Mouse (Mus musculus) liver, embryonic 14.5 days (tissue): ENCODE results near the gene Gm32742. TPM values are rescaled to one million over a fixed set of nuclear protein-coding genes. Genes with fewer than 3 reads are reported as not detected.

Experiments
- ATAC-seq: fragments of 200-750 bp; cut with Nextera tagmentation; 2 replicates; pipeline ENCODE4 v1.8.0; 2017; ENCODE audit warnings: moderate number of reproducible peaks, mild to moderate bottlenecking, moderate library complexity; ENCODE audit not compliant: insufficient read depth
- DNase-seq, 3 experiments: peaks; one replicate each; pipeline ENCODE4 v3.0.0-alpha.2; 2012 to 2013; ENCODE audit warnings: low read depth in 3 of 3, low spot score in 3 of 3
- H3K27ac ChIP-seq: fragments of 300-500 bp; sonication (generic); 2 replicates; pipeline ENCODE4 v1.5.1; 2014; ENCODE audit warnings: moderate library complexity, mild to moderate bottlenecking, control low read depth, inconsistent platforms
- H3K27me3 ChIP-seq: fragments of 300-500 bp; sonication (generic); 2 replicates; pipeline ENCODE4 v1.6.1; 2014; ENCODE audit warnings: mild to moderate bottlenecking, low read length, moderate library complexity; ENCODE audit not compliant: control insufficient read depth, insufficient read depth
- H3K36me3 ChIP-seq: fragments of 300-500 bp; sonication (generic); replicated peaks from 2 replicates; pipeline ENCODE4 v1.6.1; 2014; ENCODE audit warnings: low read depth; ENCODE audit not compliant: control insufficient read depth, insufficient read depth
- H3K4me1 ChIP-seq, 2 experiments: fragments of 200-500 bp in 1 of 2; fragments of 300-500 bp in 1 of 2; sonication (generic) in 1 of 2; replicated peaks; 2 replicates each; pipeline ENCODE4 v1.6.1; 2012 to 2014; ENCODE audit warnings: antibody characterized with exemption in 1 of 2, inconsistent platforms in 1 of 2, low read length in 1 of 2; ENCODE audit not compliant: control insufficient read depth in 2 of 2, insufficient read depth in 2 of 2
- H3K4me2 ChIP-seq: fragments of 300-500 bp; sonication (generic); 2 replicates; pipeline ENCODE4 v1.6.1; 2014; ENCODE audit warnings: low read depth, mild to moderate bottlenecking, control low read depth, moderate library complexity
- H3K4me3 ChIP-seq, 2 experiments: fragments of 200-500 bp in 1 of 2; fragments of 300-500 bp in 1 of 2; sonication (generic) in 1 of 2; 2 replicates each; pipeline ENCODE4 v1.5.1; 2012 to 2014; ENCODE audit warnings: low read depth in 2 of 2, low read length in 2 of 2, mild to moderate bottlenecking in 2 of 2, control low read depth in 1 of 2, inconsistent platforms in 1 of 2, moderate library complexity in 1 of 2; ENCODE audit not compliant: insufficient read depth in 1 of 2
- H3K9ac ChIP-seq: fragments of 300-500 bp; sonication (generic); replicated peaks from 2 replicates; pipeline ENCODE4 v1.6.1; 2014; ENCODE audit warnings: mild to moderate bottlenecking, control low read depth, moderate library complexity
- H3K9me3 ChIP-seq: fragments of 300-500 bp; sonication (generic); 2 replicates; pipeline ENCODE4 v1.6.1; 2016; ENCODE audit warnings: low read length, mixed read lengths; ENCODE audit not compliant: control insufficient read depth
- CTCF ChIP-seq: IDR thresholded peaks from 2 replicates; pipeline ENCODE4 v1.5.1; 2016; ENCODE audit warnings: antibody characterized with exemption, low read depth, control low read depth
- EP300 ChIP-seq: IDR thresholded peaks from 2 replicates; pipeline ENCODE4 v1.6.1; 2016; ENCODE audit warnings: antibody characterized with exemption, low read depth
- WGBS: fragments of 180-500 bp; shearing (Covaris S2); extraction: QIAGEN DNeasy Blood & Tissue Kit; methylation state at CpG from one replicate; pipeline ENCODE4 v1.1.7; 2014; ENCODE audit not compliant: insufficient replicate concordance; 5-methylcytosine and 5-hydroxymethylcytosine counted together
- polyA plus RNA-seq, 2 experiments: library from polyadenylated mRNA; depleted of rRNA in 1 of 2; stranded (reverse) in 1 of 2; unstranded in 1 of 2; fragments of >200 nt; fragmentation: Nextera tagmentation in 1 of 2; extraction: Ambion mirVana in 1 of 2; gene quantifications; 2 replicates each; pipeline versions ENCODE4 v1.2.1 to v1.2.3; 2012 to 2014

Gene Gm32742
- polyA plus RNA-seq (2012; rRNA removed) = 0.01 and 0.02 TPM in 2 replicates
- polyA plus RNA-seq (2014; fragmentation: Nextera tagmentation; extraction: Ambion mirVana) = 0.01 TPM in 1 of 2 replicates, not detected in the other

GRCm38 (mm10) chr9:51165312-51166180, at the start of gene Gm32742:
Gm32742 (minus strand) TSS chr9:51165517.
- TF ChIP-seq CTCF (no peak), EP300 (no peak)
- H3K27ac ChIP-seq = no peak within 1 kb of the TSS
- H3K4me2 ChIP-seq = no peak within 1 kb of the TSS
- no peak within 1 kb of the TSS for H3K9ac ChIP-seq
- WGBS = 14% methylated on average over 6 of the region's 6 CpGs
- no peaks in the 10 kb centered on the region for H3K36me3 ChIP-seq
- no peaks in the 10 kb centered on the region; the same call in 1 of the 2 replicates for H3K27me3 ChIP-seq
- H3K4me3 ChIP-seq = no peak within 1 kb of the TSS
- H3K9me3 ChIP-seq = no peaks in the 10 kb centered on the region
- no peak for ATAC-seq
- DNase-seq = no peak
- H3K4me1 ChIP-seq = no peaks in the 10 kb centered on the region

- H3K9me3 ChIP-seq = no peaks in the 10 kb centered on the region
- no peaks in the 10 kb centered on the region for H3K27me3 ChIP-seq
- H3K4me1 ChIP-seq = no peaks in the 10 kb centered on the region
- no peak for TF ChIP-seq EP300
- TF ChIP-seq CTCF = no peak
- 70% methylated on average over 6 of the region's 6 CpGs for WGBS
- ATAC-seq = no peak
- no peak for DNase-seq
- H3K27ac ChIP-seq = no peak overlapping the region
- H3K4me3 ChIP-seq = no peak overlapping the region
- no peak overlapping the region for H3K9ac ChIP-seq
- H3K36me3 ChIP-seq = no peaks in the 10 kb centered on the region
- no peak overlapping the region for H3K4me2 ChIP-seq
These were observed 48.5 kb upstream of the Gm32742 start for GRCm38 (mm10) chr9:51213729-51214237.

- DNase-seq (no peak), ATAC-seq (no peak)
- no peaks in the 10 kb centered on the region for H3K4me1 ChIP-seq
- no peaks in the 10 kb centered on the region for H3K27me3 ChIP-seq
- no peak for TF ChIP-seq CTCF
- no peak for TF ChIP-seq EP300
- 68% methylated on average over 20 of the region's 20 CpGs for WGBS
- no peaks in the 10 kb centered on the region for H3K9me3 ChIP-seq
- no peak within 1 kb of the TSS for H3K4me2 ChIP-seq
- no peak within 1 kb of the TSS for H3K9ac ChIP-seq
- H3K27ac ChIP-seq = no peak within 1 kb of the TSS
- no peaks in the 10 kb centered on the region for H3K36me3 ChIP-seq
- H3K4me3 ChIP-seq = no peak within 1 kb of the TSS
These were observed 47.9 kb upstream of the Gm32742 start, which contains the start of gene Pou2af1 for GRCm38 (mm10) chr9:51213023-51213728. Pou2af1 (plus strand) TSS chr9:51213708.

GRCm38 (mm10) chr9:51211191-51211590, 45.9 kb upstream of the Gm32742 start:
- Histone ChIP-seq H3K27me3 (no peaks in the 10 kb centered on the region), H3K4me3 (no peak overlapping the region), H3K27ac (no peak overlapping the region), H3K36me3 (no peaks in the 10 kb centered on the region), H3K9me3 (no peaks in the 10 kb centered on the region), H3K4me2 (no peak overlapping the region), H3K4me1 (no peaks in the 10 kb centered on the region), H3K9ac (no peak overlapping the region)
- WGBS = 41% methylated on average over 6 of the region's 6 CpGs
- no peak for DNase-seq
- no peak for ATAC-seq
- TF ChIP-seq CTCF (no peak), EP300 (no peak)

GRCm38 (mm10) chr9:51208974-51209332, 43.6 kb upstream of the Gm32742 start:
- H3K27ac ChIP-seq = no peak overlapping the region
- no peak overlapping the region for H3K9ac ChIP-seq
- WGBS = 62% methylated on average over 2 of the region's 2 CpGs
- DNase-seq (no peak), ATAC-seq (no peak)
- no peaks in the 10 kb centered on the region for H3K4me1 ChIP-seq
- no peak overlapping the region for H3K4me3 ChIP-seq
- H3K36me3 ChIP-seq = no peaks in the 10 kb centered on the region
- H3K9me3 ChIP-seq = no peaks in the 10 kb centered on the region
- H3K4me2 ChIP-seq = no peak overlapping the region
- no peaks in the 10 kb centered on the region for H3K27me3 ChIP-seq
- TF ChIP-seq CTCF = no peak
- TF ChIP-seq EP300 = no peak
